Mouse (Mus musculus) liver, adult (tissue): ENCODE results near the gene Gm4567.
"Not testable (repeated sequence)": the region's sequence is repeated elsewhere in the genome, so short reads cannot be mapped to it uniquely, and the experiment has no call there.

Source experiments
- GATA4 ChIP-seq: IDR thresholded peaks from 2 replicates; pipeline ENCODE4 v1.6.1; 2014; ENCODE audit warnings: mild to moderate bottlenecking, low read length; ENCODE audit not compliant: insufficient replicate concordance

Gene Gm4567

GRCm38 (mm10) chr7:22719610-22720009, at the start of gene Gm4567:
Gene Gm4567 (minus strand): TSS chr7:22719710.
- TF ChIP-seq GATA4 = not testable (repeated sequence)

GRCm38 (mm10) chr7:22761397-22761796, 41.9 kb upstream of the Gm4567 start, which contains the start of gene Vmn1r157:
Gene Vmn1r157 (plus strand): TSS chr7:22761697.
- TF ChIP-seq GATA4 = not testable (repeated sequence)

GRCm38 (mm10) chr7:22692217-22692616, 27.3 kb downstream of the Gm4567 start, which contains the start of gene Gm8693:
Gene Gm8693 (minus strand): TSS chr7:22692317.
- TF ChIP-seq GATA4 = not testable (repeated sequence)
